Mouse (Mus musculus) gastrocnemius, postnatal 14 days (tissue): ENCODE measurements at regions not wholly inside any gene's neighbourhood (a gene's known extent, or its start where the extent isn't known, plus 50 kb on each side); places are given as distances from the start of the nearest gene placed in this dataset.

Experiments
- DNase-seq: peaks from one replicate; pipeline ENCODE4 v3.0.0; 2021; ENCODE audit warnings: mixed read lengths
- intact Hi-C: fragments of 180-260 bp; cut with DNase I; formaldehyde crosslinking; loops from one replicate; pipeline ENCODE4 v1.15.1; 2025; ENCODE audit warnings: low total_unique reads

DNA sequence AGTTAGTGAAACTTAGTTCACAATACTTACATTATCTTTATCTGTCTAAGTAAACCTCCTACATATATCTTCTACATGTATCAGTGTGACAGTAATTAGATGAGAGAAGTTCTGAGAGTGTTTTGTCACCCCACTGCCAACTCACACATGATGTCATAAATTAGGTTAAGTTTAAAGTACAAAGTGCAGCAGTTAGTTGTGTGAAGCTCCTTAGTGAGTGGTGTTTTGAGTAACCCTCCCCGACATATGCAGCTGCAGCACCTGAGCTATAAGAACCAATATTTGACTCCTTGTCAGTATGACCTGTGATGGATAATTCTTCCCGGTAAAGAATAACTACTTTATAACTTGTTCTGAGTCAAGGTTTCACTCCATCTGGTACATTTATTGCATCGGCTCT, 874.6 kb downstream of the A830018L16Rik start:
- DNase-seq: no peak
- intact Hi-C loops: no loop called here

DNA sequence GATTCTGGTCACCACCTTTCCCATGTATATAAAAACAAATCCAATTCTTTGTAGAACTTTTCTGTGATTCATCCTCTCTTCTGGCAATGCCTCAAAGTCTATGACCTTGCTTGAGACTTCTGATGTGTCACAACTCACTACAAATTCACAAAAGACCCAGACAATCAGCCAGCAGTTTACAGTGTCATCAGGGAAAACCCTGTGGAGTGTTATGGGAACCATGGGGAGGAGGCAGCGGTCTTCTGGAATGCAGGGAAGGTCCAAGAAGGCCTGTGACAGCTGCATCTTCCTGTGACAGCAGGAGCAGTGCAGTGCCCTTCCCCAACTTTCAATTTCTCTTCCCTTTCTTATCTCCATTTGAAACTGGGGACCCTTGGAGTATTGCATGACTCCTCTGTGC, 877.9 kb downstream of the A830018L16Rik start:
- intact Hi-C loops: no loop called here
- no peak for DNase-seq

- intact Hi-C loops: no loop called here
- no peak for DNase-seq
Observed at GRCm38 (mm10) chr1:12318029-12318428, 904.1 kb downstream of the A830018L16Rik start.

GRCm38 (mm10) chr1:12334186-12334585, 920.3 kb downstream of the A830018L16Rik start:
- intact Hi-C loops: no loop called here
- no peak for DNase-seq

DNA sequence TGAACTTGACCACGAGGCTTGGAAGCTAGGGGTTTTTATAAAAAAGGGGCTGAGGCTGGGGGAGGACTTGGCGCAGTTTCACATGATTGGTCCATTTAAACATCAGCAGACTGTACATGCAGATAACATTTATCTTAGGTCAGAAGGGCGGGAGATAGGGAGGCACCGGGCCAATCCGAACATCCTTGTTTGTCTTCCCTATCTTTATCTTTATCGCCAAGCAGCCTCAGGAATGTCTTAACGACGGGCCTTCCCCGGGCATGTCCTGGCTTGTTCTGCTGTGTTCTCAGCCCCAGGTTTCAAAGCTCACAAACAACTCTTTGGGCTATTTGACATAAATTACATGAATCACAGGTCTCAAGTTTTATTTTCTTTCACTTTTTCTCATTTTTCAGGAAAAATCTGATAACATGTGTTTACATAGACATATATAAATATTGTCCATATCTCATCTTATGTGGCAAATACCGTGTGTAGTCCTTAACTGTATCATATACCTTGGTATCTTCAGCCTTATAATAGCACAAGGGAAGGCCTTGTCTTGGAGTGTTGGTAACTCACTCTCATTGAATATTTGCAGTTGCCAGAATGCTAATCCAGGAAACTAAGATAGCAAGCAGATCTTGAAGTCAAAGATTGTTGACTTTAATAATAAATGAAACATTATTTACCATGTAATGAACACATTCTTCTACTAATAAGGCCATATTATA, 931.0 kb downstream of the A830018L16Rik start:
- DNase-seq: no peak

DNA sequence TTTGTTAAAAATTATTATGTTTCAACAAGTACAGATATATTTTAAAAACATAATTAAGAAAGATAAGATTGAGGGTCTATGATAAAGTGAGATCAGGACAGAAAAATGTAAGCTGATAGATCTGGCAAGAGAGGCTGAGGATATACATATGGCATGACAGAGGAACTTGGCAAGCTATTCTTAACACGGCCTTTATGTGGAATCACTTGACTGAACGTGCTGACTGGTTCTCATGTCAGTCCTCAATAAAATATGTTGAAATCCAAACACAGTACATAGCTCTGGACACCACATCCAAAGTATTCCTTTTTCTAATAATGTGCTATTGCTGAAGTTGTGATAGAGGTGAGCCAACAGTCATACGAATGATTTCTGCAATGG, 931.5 kb downstream of the A830018L16Rik start:
- no peak for DNase-seq
- intact Hi-C loops: no loop called here

More for the DNA sequence above, 931.0 kb downstream of the A830018L16Rik start:
- intact Hi-C loops: no loop called here

- intact Hi-C loops: no loop called here
- DNase-seq: no peak
Observed at GRCm38 (mm10) chr1:12354531-12354930, 940.6 kb downstream of the A830018L16Rik start.

DNA sequence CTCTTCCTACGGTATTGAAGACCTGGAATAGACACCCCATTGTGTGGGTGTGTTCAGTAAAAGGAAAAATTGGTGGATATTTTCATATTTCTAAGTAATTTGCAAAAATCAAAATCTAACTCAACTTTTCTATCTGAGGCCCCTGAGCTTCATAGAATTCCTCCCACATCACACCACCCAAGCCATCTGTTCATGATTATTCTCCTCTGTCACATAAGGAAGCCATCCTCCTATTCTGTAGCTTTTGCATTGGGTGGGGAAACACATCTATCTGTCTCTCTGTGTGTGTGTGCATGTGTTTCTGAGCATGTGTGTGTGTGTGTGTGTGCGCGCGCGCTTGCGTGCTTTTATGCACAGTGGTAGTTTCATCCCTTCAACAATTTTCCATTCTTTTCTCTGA, 954.0 kb downstream of the A830018L16Rik start:
- intact Hi-C loops: no loop called here
- no peak for DNase-seq

DNA sequence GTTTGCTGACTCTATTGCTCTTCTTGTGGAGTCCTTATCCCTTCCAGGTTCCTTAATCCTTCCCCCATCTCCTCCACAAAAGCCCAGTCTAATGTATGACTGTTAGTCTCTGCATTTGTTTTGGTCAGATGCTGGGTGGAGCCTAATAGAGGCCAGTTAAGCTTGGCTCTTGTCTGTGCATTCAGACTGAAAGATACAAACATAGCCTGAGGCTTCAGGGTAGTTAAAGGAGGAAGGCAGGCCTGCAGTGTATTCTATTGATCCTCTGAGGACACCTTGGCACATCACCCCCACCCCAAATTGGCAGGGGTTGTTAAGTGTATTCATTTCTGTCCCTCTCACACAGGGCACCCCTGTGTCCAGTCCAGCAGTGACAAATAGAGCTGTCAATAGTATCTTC, 959.1 kb downstream of the A830018L16Rik start:
- no peak for DNase-seq
- intact Hi-C loops: no loop called here

DNA sequence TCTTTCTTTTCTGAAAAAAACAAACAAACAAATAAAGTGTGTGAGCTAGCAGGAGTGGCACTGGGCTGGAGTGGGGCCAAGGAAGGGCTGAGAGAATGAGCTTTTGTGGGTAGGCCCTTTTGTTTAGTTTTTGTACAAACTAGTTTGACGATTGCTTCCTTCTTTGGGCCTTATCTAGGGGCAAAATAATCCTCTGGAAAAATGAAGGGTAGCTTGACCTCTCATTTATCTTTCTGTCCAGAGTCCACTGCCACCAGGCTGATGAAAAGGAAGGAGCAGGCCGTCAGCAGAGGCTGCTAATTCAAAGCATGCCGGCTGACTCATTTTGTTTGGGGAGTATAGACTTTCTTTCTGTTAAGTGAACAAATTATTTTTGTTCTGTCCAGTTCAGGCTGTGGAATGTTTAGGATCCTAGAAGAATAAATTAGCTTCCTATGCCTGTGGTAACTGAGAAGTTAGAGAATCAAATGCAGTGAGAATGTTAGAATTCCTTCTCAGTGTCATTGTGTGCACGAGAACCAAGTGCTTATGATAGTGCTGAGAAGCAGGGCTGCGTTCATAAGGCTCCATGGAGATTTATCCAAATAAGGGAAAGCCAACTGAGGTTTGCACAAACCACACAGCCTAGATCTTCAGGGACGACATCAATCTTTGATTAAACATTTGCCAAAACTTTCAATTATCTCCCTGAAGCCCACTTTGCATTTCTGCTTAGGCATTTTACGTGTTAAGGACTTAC, 984.4 kb downstream of the A830018L16Rik start:
- intact Hi-C loops: no loop called here
- DNase-seq: no peak

GRCm38 (mm10) chr1:12405391-12406270, 991.7 kb downstream of the A830018L16Rik start:
- DNase-seq: no peak
- intact Hi-C loops: no loop called here

DNA sequence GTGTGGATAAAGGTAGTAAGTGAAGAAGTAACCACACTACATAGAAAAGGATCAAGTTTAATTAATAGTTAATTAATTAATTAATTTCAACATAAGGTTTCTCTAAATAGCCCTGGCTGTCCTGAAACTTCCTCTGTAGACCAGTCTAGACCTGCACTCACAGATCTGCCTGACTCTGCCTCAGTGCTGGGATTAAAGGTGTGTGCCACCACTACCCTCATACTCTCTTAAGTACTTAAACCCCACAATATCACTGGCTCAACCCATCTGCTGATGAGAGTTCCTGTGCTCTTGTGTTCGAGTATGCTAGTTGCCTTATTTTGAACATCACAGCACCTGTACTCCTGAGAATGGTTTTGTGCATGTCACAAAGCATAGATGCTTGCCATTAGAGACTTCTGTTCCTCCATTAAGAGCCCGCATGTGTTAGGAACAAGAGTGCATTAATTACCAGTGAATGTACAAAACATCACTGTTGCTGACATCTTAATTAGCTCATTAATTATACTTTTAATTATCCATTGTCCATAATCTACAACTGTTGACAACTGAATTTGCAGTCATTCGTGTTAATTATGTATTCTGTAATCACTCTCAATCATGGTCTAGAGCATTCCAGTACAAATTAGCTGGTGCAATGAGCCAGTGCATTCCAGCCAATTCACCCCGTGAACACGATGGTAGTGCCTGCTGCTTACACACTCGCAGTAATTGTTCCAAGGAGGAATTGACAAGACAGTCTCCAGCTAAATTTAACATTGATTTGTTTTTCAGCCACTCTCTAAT, 996.0 kb downstream of the A830018L16Rik start:
- intact Hi-C loops: no loop called here
- no peak for DNase-seq

- DNase-seq: no peak
- intact Hi-C loops: no loop called here
Observed at GRCm38 (mm10) chr1:12410524-12410886, 996.6 kb downstream of the A830018L16Rik start.

DNA sequence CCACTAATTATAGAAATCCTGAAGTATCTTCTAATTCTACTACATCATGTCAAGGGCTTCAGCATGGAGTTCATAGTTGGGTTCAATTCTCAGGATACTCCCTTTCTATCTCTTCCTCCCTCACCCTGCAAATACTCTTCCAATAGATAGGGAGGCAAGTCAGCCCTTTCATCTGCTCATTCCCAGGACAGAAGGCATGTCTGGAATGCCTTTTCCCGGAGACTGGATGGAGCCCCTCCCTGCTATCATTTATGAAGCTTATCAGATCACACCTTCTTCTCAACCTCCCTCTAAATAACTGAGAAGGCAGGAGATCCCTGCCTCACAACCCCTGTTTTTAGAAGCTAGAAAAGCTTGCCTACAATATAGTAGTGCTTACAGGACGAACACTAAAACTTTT, 1010.6 kb downstream of the A830018L16Rik start:
- intact Hi-C loops: no loop called here
- DNase-seq: no peak

- no peak for DNase-seq
- intact Hi-C loops: no loop called here
Observed at GRCm38 (mm10) chr1:12437894-12438293, 1024.0 kb downstream of the A830018L16Rik start.

- DNase-seq: no peak
- intact Hi-C loops: no loop called here
Observed at GRCm38 (mm10) chr1:12466255-12466654, 1052.3 kb downstream of the A830018L16Rik start.

- DNase-seq: no peak
- intact Hi-C loops: no loop called here
Observed at GRCm38 (mm10) chr1:12478983-12479763, 1065.3 kb downstream of the A830018L16Rik start.

DNA sequence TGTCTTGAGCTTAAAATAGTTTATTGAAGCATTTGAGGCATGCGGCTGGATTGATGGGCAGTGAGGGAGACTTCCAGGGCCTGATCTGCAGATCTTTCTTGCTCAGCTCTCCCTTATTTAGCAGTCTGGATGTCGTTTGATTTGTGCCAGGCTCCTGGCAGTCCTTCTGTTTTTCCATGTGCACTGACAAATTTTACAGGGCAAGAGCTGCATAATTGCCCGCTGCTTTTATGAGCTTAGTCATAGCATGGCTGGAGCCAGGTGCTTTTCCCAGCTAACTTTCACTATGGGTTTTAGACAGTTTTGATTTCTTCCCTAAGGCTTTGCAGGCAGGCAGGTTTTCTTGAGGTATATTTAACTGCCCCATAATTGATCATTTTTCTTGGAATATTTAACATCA, 1086.5 kb downstream of the A830018L16Rik start:
- intact Hi-C loops: no loop called here
- no peak for DNase-seq

- intact Hi-C loops: no loop called here
- no peak for DNase-seq
Observed at GRCm38 (mm10) chr1:12507997-12508396, 1094.1 kb downstream of the A830018L16Rik start.
